Mouse (Mus musculus): ENCODE measurements around the gene Stk39. TPM values are rescaled to one million over a fixed set of nuclear protein-coding genes. Genes with fewer than 3 reads are reported as not detected.

Gene Stk39
- total RNA-seq, 1 experiment, result 5.0 TPM

DNA sequence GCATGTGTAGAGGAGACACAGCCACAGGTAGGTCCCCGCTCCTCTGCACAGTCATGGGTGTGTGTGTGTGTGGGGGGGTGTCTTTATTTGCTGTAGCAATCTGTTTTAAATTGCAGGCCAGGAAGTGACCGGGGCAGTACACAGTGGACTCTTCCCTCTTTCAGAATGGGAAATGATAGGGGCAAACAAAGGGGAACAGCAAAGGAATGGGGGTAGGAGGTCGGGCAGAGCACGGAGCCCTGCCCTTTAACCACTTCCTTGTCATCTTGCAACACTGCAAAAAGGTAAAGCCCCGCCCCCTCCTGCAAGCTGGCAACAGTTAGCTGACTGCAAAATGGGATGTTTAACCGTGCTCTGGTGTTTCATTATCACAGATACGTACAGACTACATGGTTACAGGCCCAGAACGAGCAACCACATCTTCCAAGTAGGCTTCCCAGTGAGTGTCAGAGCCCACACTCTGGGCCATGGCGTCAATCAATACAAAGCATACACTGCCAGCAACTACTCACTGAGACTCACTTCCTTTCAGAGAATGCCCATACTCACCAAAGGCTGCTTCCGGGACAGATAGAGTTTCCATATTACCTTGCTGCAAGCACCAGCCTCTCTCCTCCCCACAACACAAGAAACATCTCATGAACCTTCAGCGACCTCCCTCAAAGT, 89.5 kb downstream of the Stk39 start:
- Histone ChIP-seq H3K27ac (ENCODE audit: insufficient read depth, low read depth, low read length, poor library complexity, severe bottlenecking) (no peak overlapping the region), H3K9ac (ENCODE audit: insufficient read depth, low read depth, low read length, poor library complexity, severe bottlenecking) (no peak overlapping the region), H3K4me3 (ENCODE audit: insufficient read depth in 1 of 2, low read depth in 1 of 2, low read length in 2 of 2, poor library complexity in 1 of 2, severe bottlenecking in 1 of 2) (no peak overlapping the region), H3K9me3 (ENCODE audit: control insufficient read depth, insufficient read depth, low read depth, low read length) (no peaks in the 10 kb centered on the region), H3K36me3 (ENCODE audit: control insufficient read depth, insufficient read depth, low read length, poor library complexity, severe bottlenecking) (no peaks in the 10 kb centered on the region), H3K4me1 (ENCODE audit: control insufficient read depth in 2 of 2, insufficient read depth in 2 of 2, low read length in 2 of 2, poor library complexity in 1 of 2) (peaks cover 0 to 20% of the 10 kb centered on the region in 2 experiments; a peak in 2 of 4 replicates)
- DNase-seq (ENCODE audit: low read depth, low spot score), result no peak
- TF ChIP-seq ZC3H11A (IDR thresholded peaks at IDR 0.05; ENCODE audit: borderline replicate concordance, low read depth, low read length), result no peak
- no peak for TF ChIP-seq ZNF384 (IDR thresholded peaks at IDR 0.05; ENCODE audit: low read depth, low read length)
- in situ Hi-C loops (cut with MboI; ENCODE audit: low sequenced_read_pairs in 2 of 2, unreplicated experiment in 2 of 2), result no loop called here

DNA sequence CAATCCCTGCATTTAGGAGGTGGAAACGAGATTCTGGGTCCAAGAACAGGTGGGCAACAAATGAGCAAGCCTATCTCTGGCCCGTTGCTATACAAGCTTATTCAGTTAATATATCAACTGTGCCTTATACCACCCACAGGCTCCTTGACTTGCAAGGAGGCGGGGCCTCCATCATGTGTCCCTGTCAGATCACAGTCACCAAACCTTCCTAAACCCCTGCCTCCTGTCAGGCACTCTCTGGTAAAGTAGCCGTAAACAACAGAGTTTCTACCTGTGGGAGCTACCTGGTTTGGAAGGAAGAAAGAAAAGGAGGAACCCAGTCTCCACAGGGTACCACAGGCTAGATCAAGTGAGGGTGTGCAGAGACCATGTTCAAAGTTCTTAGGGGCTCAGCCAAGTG, 90.2 kb downstream of the Stk39 start:
- DNase-seq (ENCODE audit: low read depth, low spot score), result no peak
- in situ Hi-C loops (cut with MboI; ENCODE audit: low sequenced_read_pairs in 2 of 2, unreplicated experiment in 2 of 2), result no loop called here
- Histone ChIP-seq H3K9me3 (ENCODE audit: control insufficient read depth, insufficient read depth, low read depth, low read length) (no peaks in the 10 kb centered on the region), H3K27ac (ENCODE audit: insufficient read depth, low read depth, low read length, poor library complexity, severe bottlenecking) (no peak overlapping the region), H3K4me1 (ENCODE audit: control insufficient read depth in 2 of 2, insufficient read depth in 2 of 2, low read length in 2 of 2, poor library complexity in 1 of 2) (peaks cover 2 to 24% of the 10 kb centered on the region in 2 experiments; a peak in 2 of 4 replicates), H3K4me3 (ENCODE audit: insufficient read depth in 1 of 2, low read depth in 1 of 2, low read length in 2 of 2, poor library complexity in 1 of 2, severe bottlenecking in 1 of 2) (no peak overlapping the region), H3K9ac (ENCODE audit: insufficient read depth, low read depth, low read length, poor library complexity, severe bottlenecking) (no peak overlapping the region), H3K36me3 (ENCODE audit: control insufficient read depth, insufficient read depth, low read length, poor library complexity, severe bottlenecking) (no peaks in the 10 kb centered on the region)
- TF ChIP-seq CHD2 (IDR thresholded peaks at IDR 0.05; ENCODE audit: low read depth, low read length), result no peak
- no peak for TF ChIP-seq HCFC1 (IDR thresholded peaks at IDR 0.05; ENCODE audit: borderline replicate concordance, insufficient read depth, low read length)
- no peak for TF ChIP-seq ZC3H11A (IDR thresholded peaks at IDR 0.05; ENCODE audit: borderline replicate concordance, low read depth, low read length)
- no peak for TF ChIP-seq MAFK (IDR thresholded peaks at IDR 0.05; ENCODE audit: insufficient read depth, low read depth, low read length)
- no peak for TF ChIP-seq ZNF384 (IDR thresholded peaks at IDR 0.05; ENCODE audit: low read depth, low read length)

DNA sequence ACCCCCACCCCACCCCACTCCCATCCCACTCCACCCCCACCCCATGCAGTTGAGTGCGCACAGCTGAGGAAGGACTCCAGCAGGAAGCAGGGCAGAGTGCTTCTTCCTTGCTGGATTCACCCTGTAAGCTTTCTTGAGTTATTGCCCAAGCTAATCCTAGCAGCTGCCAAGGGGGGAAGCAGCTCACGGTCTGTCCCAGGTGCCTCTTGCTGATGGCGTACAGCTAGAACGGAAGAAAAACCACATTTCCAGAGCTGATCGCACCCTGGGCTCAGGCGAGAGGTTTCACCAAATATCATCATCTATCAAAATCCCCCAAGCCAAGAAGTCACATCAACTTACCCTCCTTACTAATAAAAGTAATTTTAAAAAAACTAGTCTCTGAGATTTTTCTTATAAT, 90.9 kb downstream of the Stk39 start:
- Histone ChIP-seq H3K9me3 (ENCODE audit: control insufficient read depth, insufficient read depth, low read depth, low read length) (no peaks in the 10 kb centered on the region), H3K4me1 (ENCODE audit: control insufficient read depth in 2 of 2, insufficient read depth in 2 of 2, low read length in 2 of 2, poor library complexity in 1 of 2) (peaks cover 2 to 24% of the 10 kb centered on the region in 2 experiments; a peak in 2 of 4 replicates), H3K9ac (ENCODE audit: insufficient read depth, low read depth, low read length, poor library complexity, severe bottlenecking) (no peak overlapping the region), H3K36me3 (ENCODE audit: control insufficient read depth, insufficient read depth, low read length, poor library complexity, severe bottlenecking) (no peaks in the 10 kb centered on the region), H3K4me3 (ENCODE audit: insufficient read depth in 1 of 2, low read depth in 1 of 2, low read length in 2 of 2, poor library complexity in 1 of 2, severe bottlenecking in 1 of 2) (no peak overlapping the region), H3K27ac (ENCODE audit: insufficient read depth, low read depth, low read length, poor library complexity, severe bottlenecking) (no peak overlapping the region)
- DNase-seq (ENCODE audit: low read depth, low spot score), result no peak
- TF ChIP-seq ZC3H11A (IDR thresholded peaks at IDR 0.05; ENCODE audit: borderline replicate concordance, low read depth, low read length) (no peak), CHD2 (IDR thresholded peaks at IDR 0.05; ENCODE audit: low read depth, low read length) (no peak), HCFC1 (IDR thresholded peaks at IDR 0.05; ENCODE audit: borderline replicate concordance, insufficient read depth, low read length) (no peak), MAFK (IDR thresholded peaks at IDR 0.05; ENCODE audit: insufficient read depth, low read depth, low read length) (no peak), ZNF384 (IDR thresholded peaks at IDR 0.05; ENCODE audit: low read depth, low read length) (no peak)
- in situ Hi-C loops (cut with MboI; ENCODE audit: low sequenced_read_pairs in 2 of 2, unreplicated experiment in 2 of 2), result no loop called here

DNA sequence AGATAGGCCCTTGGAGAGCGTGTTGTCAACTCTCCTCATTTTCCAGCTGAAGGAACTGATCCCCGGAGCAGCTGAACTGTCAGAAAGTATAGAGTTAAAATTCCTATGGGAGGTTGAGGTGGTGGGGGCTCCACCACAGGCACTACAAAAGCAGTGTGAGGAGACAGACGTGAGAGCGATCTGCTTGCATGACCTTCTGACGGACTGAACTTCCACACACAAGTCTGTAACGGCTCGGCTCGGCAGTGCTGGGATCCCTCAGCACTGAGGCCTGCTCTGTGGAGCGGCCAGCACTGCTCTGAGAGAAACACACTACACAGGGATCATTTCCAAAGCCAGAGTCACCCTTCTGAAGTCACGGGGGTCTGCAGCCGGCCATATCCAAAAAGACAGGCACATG, 92.4 kb downstream of the Stk39 start:
- H3K27ac ChIP-seq (ENCODE audit: insufficient read depth, low read depth, low read length, poor library complexity, severe bottlenecking), result no peak overlapping the region

More for the DNA sequence above, 92.4 kb downstream of the Stk39 start:
- no peak for TF ChIP-seq HCFC1 (IDR thresholded peaks at IDR 0.05; ENCODE audit: borderline replicate concordance, insufficient read depth, low read length)
- TF ChIP-seq ZNF384 (IDR thresholded peaks at IDR 0.05; ENCODE audit: low read depth, low read length), result no peak
- TF ChIP-seq CHD2 (IDR thresholded peaks at IDR 0.05; ENCODE audit: low read depth, low read length), result no peak
- no peak for TF ChIP-seq MAFK (IDR thresholded peaks at IDR 0.05; ENCODE audit: insufficient read depth, low read depth, low read length)
- TF ChIP-seq ZC3H11A (IDR thresholded peaks at IDR 0.05; ENCODE audit: borderline replicate concordance, low read depth, low read length), result no peak
- no peak for DNase-seq (ENCODE audit: low read depth, low spot score)
- Histone ChIP-seq H3K36me3 (ENCODE audit: control insufficient read depth, insufficient read depth, low read length, poor library complexity, severe bottlenecking) (no peaks in the 10 kb centered on the region), H3K9me3 (ENCODE audit: control insufficient read depth, insufficient read depth, low read depth, low read length) (no peaks in the 10 kb centered on the region), H3K4me3 (ENCODE audit: insufficient read depth in 1 of 2, low read depth in 1 of 2, low read length in 2 of 2, poor library complexity in 1 of 2, severe bottlenecking in 1 of 2) (no peak overlapping the region), H3K4me1 (ENCODE audit: control insufficient read depth in 2 of 2, insufficient read depth in 2 of 2, low read length in 2 of 2, poor library complexity in 1 of 2) (peaks cover 2 to 15% of the 10 kb centered on the region in 2 experiments; a peak in 1 of 4 replicates), H3K9ac (ENCODE audit: insufficient read depth, low read depth, low read length, poor library complexity, severe bottlenecking) (no peak overlapping the region)
- in situ Hi-C loops (cut with MboI; ENCODE audit: low sequenced_read_pairs in 2 of 2, unreplicated experiment in 2 of 2), result no loop called here

Data from ES-E14 (cell line).